Mouse (Mus musculus) CH12.LX (cell line): ENCODE measurements around the gene Brinp2.

Experiments used
- CHD1 ChIP-seq: IDR thresholded peaks from 2 replicates; pipeline ENCODE4 v1.6.1; 2012; ENCODE audit warnings: low read depth, low read length, improper control_type of control experiment, inconsistent platforms
- CTCF ChIP-seq, 2 experiments: IDR thresholded peaks in 1 of 2; conservative IDR thresholded peaks in 1 of 2; 2 replicates each; pipeline ENCODE4 v1.5.1; 2011 to 2012; ENCODE audit warnings: low read depth in 2 of 2, low read length in 2 of 2, improper control_type of control experiment in 1 of 2, inconsistent platforms in 1 of 2, mild to moderate bottlenecking in 1 of 2, moderate library complexity in 1 of 2
- E2F4 ChIP-seq: IDR thresholded peaks from 2 replicates; pipeline ENCODE4 v1.6.1; 2011; ENCODE audit warnings: low read depth, low read length, improper control_type of control experiment; ENCODE audit not compliant: insufficient replicate concordance
- EP300 ChIP-seq: IDR thresholded peaks from 2 replicates; pipeline ENCODE4 v1.6.1; 2011; ENCODE audit warnings: low read length, improper control_type of control experiment
- KAT2A ChIP-seq: IDR thresholded peaks from 2 replicates; pipeline ENCODE4 v1.6.1; 2012; ENCODE audit warnings: low read length, improper control_type of control experiment, inconsistent platforms; ENCODE audit not compliant: insufficient replicate concordance
- MAZ ChIP-seq: IDR thresholded peaks from 2 replicates; pipeline ENCODE4 v1.6.1; 2012; ENCODE audit warnings: low read depth, mild to moderate bottlenecking, inconsistent platforms, low read length, improper control_type of control experiment, moderate library complexity
- MYC ChIP-seq: IDR thresholded peaks from 2 replicates; pipeline ENCODE4 v1.6.1; 2011; ENCODE audit warnings: low read depth, mild to moderate bottlenecking, improper control_type of control experiment, low read length
- POLR2A ChIP-seq: IDR thresholded peaks from 2 replicates; pipeline ENCODE4 v1.6.1; 2011; ENCODE audit warnings: low read depth, mild to moderate bottlenecking, improper control_type of control experiment, low read length
- SIN3A ChIP-seq: IDR thresholded peaks from 2 replicates; pipeline ENCODE4 v1.6.1; 2012; ENCODE audit warnings: low read length, improper control_type of control experiment, inconsistent platforms
- TBP ChIP-seq: conservative IDR thresholded peaks from 2 replicates; pipeline ENCODE4 v1.6.1; 2011; ENCODE audit warnings: low read depth, low read length, improper control_type of control experiment

DNA sequence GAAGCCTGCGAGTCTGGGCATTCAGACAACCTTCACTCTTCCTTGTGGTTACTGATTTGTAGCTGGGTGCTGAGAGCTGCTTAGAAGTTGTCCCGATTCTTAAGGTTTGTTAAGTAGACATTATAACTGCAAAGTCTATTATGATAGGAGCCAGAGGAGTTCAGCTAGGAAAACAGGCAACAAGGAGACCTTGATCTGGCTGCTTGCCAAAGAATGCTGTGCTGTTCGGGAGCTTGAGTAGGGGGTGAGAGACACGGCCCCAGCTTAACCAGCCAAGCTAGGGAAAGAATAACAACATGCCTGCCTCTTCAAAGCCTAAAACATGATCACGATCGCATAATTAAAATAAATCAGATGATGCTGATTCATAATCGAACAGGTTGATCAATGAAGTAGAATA, 59.1 kb downstream of the Brinp2 start:
- TF ChIP-seq MAZ (no peak), TBP (no peak), MYC (no peak), E2F4 (no peak), POLR2A (no peak), CHD1 (no peak), CTCF (conservative IDR thresholded peaks at IDR 0.05 in 1 of 2, IDR thresholded peaks at IDR 0.05 in 1 of 2; ENCODE audit: low read depth in 2 of 2, low read length in 2 of 2) (no peak), KAT2A (no peak), SIN3A (no peak), EP300 (no peak)
